Mouse (Mus musculus): ENCODE measurements at regions not wholly inside any gene's neighbourhood (a gene's known extent, or its start where the extent isn't known, plus 50 kb on each side); places are given as distances from the start of the nearest gene placed in this dataset.

- no peak overlapping the region for H3K27ac ChIP-seq (ENCODE audit: insufficient read depth, low read depth)
- H3K36me3 ChIP-seq (replicated peaks in 1 of 2; ENCODE audit: control insufficient read depth in 1 of 2, insufficient read depth in 1 of 2, low read length in 1 of 2) = no peaks in the 10 kb centered on the region
- in situ Hi-C loops (cut with MboI; ENCODE audit: low pct_ligation_motif_present, low pct_unique_long_range_greater_than_20kb, low sequenced_read_pairs) = no loop called here
- TF ChIP-seq JUND (conservative IDR thresholded peaks at IDR 0.05; ENCODE audit: low read depth, low read length) (no peak), ZMIZ1 (IDR thresholded peaks at IDR 0.05; ENCODE audit: low read depth, low read length) (no peak), MEF2A (IDR thresholded peaks at IDR 0.05; ENCODE audit: borderline replicate concordance, low read depth, low read length) (no peak), MAFK (IDR thresholded peaks at IDR 0.05; ENCODE audit: insufficient replicate concordance, low read length) (no peak), NRF1 (IDR thresholded peaks at IDR 0.05; ENCODE audit: low read depth, low read length) (no peak), NELFE (IDR thresholded peaks at IDR 0.05; ENCODE audit: low read depth, low read length) (no peak), IRF4 (IDR thresholded peaks at IDR 0.05; ENCODE audit: low read depth, low read length) (no peak), ETS1 (conservative IDR thresholded peaks at IDR 0.05; ENCODE audit: low read depth, low read length) (no peak), RCOR1 (conservative IDR thresholded peaks at IDR 0.05; ENCODE audit: low read depth, low read length) (no peak)
- H3K9me3 ChIP-seq (replicated peaks; ENCODE audit: low read length) = peaks cover 11% of the 10 kb centered on the region
- DNase-seq (ENCODE audit: extremely low read depth) = no peak
- H3K79me2 ChIP-seq (replicated peaks; ENCODE audit: control insufficient read depth, extremely low read depth, insufficient read depth, poor library complexity, severe bottlenecking) = no peaks in the 10 kb centered on the region
- dilution Hi-C loops (cut with MboI; ENCODE audit: extremely low pct_ligation_motif_present, extremely low pct_unique_long_range_greater_than_20kb, low sequenced_read_pairs) = no loop called here
- H3K4me2 ChIP-seq (ENCODE audit: insufficient read depth, low read depth, poor library complexity, severe bottlenecking) = no peak overlapping the region
- H3K27me3 ChIP-seq (replicated peaks) = no peaks in the 10 kb centered on the region
- H3K4me1 ChIP-seq (ENCODE audit: control insufficient read depth in 1 of 2, insufficient read depth in 2 of 2) = no peaks in the 10 kb centered on the region
- H3K9ac ChIP-seq (ENCODE audit: insufficient read depth, low read depth) = no peak overlapping the region
- H3K4me3 ChIP-seq (replicated peaks in 1 of 3; ENCODE audit: low read depth in 2 of 3, low read length in 2 of 3, poor library complexity in 1 of 3) = no peak overlapping the region
Observed at GRCm38 (mm10) chr6:81388484-81388883, 535.0 kb upstream of the Gcfc2 start.

GRCm38 (mm10) chr6:81403122-81403521, 520.3 kb upstream of the Gcfc2 start:
- no peak overlapping the region for H3K4me2 ChIP-seq (ENCODE audit: insufficient read depth, low read depth, poor library complexity, severe bottlenecking)
- H3K4me1 ChIP-seq (ENCODE audit: control insufficient read depth in 1 of 2, insufficient read depth in 2 of 2) = no peaks in the 10 kb centered on the region
- H3K27ac ChIP-seq (ENCODE audit: insufficient read depth, low read depth) = no peak overlapping the region
- no peaks in the 10 kb centered on the region for H3K27me3 ChIP-seq (replicated peaks)
- no peaks in the 10 kb centered on the region for H3K79me2 ChIP-seq (replicated peaks; ENCODE audit: control insufficient read depth, extremely low read depth, insufficient read depth, poor library complexity, severe bottlenecking)
- H3K4me3 ChIP-seq (replicated peaks in 1 of 3; ENCODE audit: low read depth in 2 of 3, low read length in 2 of 3, poor library complexity in 1 of 3) = no peak overlapping the region
- in situ Hi-C loops (cut with MboI; ENCODE audit: low pct_ligation_motif_present, low pct_unique_long_range_greater_than_20kb, low sequenced_read_pairs) (no loop called here), dilution Hi-C loops (cut with MboI; ENCODE audit: extremely low pct_ligation_motif_present, extremely low pct_unique_long_range_greater_than_20kb, low sequenced_read_pairs) (no loop called here)
- TF ChIP-seq MAX (IDR thresholded peaks at IDR 0.05; ENCODE audit: low read length) (no peak), ZNF384 (IDR thresholded peaks at IDR 0.05; ENCODE audit: low read depth, low read length) (no peak), NELFE (IDR thresholded peaks at IDR 0.05; ENCODE audit: low read depth, low read length) (no peak), BHLHE40 (IDR thresholded peaks at IDR 0.05; ENCODE audit: low read depth, low read length) (no peak), HCFC1 (IDR thresholded peaks at IDR 0.05; ENCODE audit: low read depth, low read length) (no peak), ZC3H11A (IDR thresholded peaks at IDR 0.05; ENCODE audit: low read depth, low read length) (no peak), CHD2 (IDR thresholded peaks at IDR 0.05; ENCODE audit: low read length) (no peak), RCOR1 (conservative IDR thresholded peaks at IDR 0.05; ENCODE audit: low read depth, low read length) (no peak), JUND (conservative IDR thresholded peaks at IDR 0.05; ENCODE audit: low read depth, low read length) (no peak), MAZ (IDR thresholded peaks at IDR 0.05; ENCODE audit: low read depth, low read length) (no peak), POLR2AphosphoS2 (IDR thresholded peaks at IDR 0.05; ENCODE audit: low read depth, low read length) (no peak), USF1 (IDR thresholded peaks at IDR 0.05; ENCODE audit: low read depth, low read length) (no peak), SIN3A (IDR thresholded peaks at IDR 0.05; ENCODE audit: low read length) (no peak), MAFK (IDR thresholded peaks at IDR 0.05; ENCODE audit: insufficient replicate concordance, low read length) (no peak), JUN (IDR thresholded peaks at IDR 0.05; ENCODE audit: insufficient read depth, low read depth, low read length) (no peak), MXI1 (IDR thresholded peaks at IDR 0.05; ENCODE audit: low read depth, low read length) (no peak), MYC (IDR thresholded peaks at IDR 0.05; ENCODE audit: low read depth, low read length) (no peak)
- no peak overlapping the region for H3K9ac ChIP-seq (ENCODE audit: insufficient read depth, low read depth)
- no peaks in the 10 kb centered on the region for H3K36me3 ChIP-seq (replicated peaks in 1 of 2; ENCODE audit: control insufficient read depth in 1 of 2, insufficient read depth in 1 of 2, low read length in 1 of 2)
- peaks cover 11% of the 10 kb centered on the region for H3K9me3 ChIP-seq (replicated peaks; ENCODE audit: low read length)
- no peak for DNase-seq (ENCODE audit: extremely low read depth)

All from CH12.LX (cell line).